Mouse (Mus musculus) limb, embryonic 12.5 days (tissue): Measurements from ENCODE around the gene Kif24. TPM values are rescaled to one million over a fixed set of nuclear protein-coding genes. Genes with fewer than 3 reads are reported as not detected.

Experiments used
- ATAC-seq: fragments of 200-750 bp; cut with Nextera tagmentation; 2 replicates; pipeline ENCODE4 v1.8.0; 2017; ENCODE audit warnings: low read depth, moderate TSS enrichment; ENCODE audit not compliant: insufficient number of reproducible peaks, insufficient read depth, low FRiP score, low TSS enrichment
- H3K27ac ChIP-seq: fragments of 300-500 bp; sonication (generic); 2 replicates; pipeline ENCODE4 v1.5.1; 2016; ENCODE audit warnings: mild to moderate bottlenecking, moderate library complexity
- H3K27me3 ChIP-seq: fragments of 300-500 bp; sonication (generic); 2 replicates; pipeline ENCODE4 v1.6.1; 2016; ENCODE audit warnings: mild to moderate bottlenecking, moderate library complexity
- H3K36me3 ChIP-seq: fragments of 300-500 bp; sonication (generic); 2 replicates; pipeline ENCODE4 v1.6.1; 2016; ENCODE audit warnings: mild to moderate bottlenecking, moderate library complexity
- H3K4me1 ChIP-seq: fragments of 300-500 bp; sonication (generic); replicated peaks from 2 replicates; pipeline ENCODE4 v1.6.1; 2016
- H3K4me2 ChIP-seq: fragments of 300-500 bp; sonication (generic); 2 replicates; pipeline ENCODE4 v1.6.1; 2016; ENCODE audit warnings: mild to moderate bottlenecking, moderate library complexity
- H3K4me3 ChIP-seq: fragments of 300-500 bp; sonication (generic); replicated peaks from 2 replicates; pipeline ENCODE4 v1.5.1; 2016; ENCODE audit warnings: mild to moderate bottlenecking
- H3K9ac ChIP-seq: fragments of 300-500 bp; sonication (generic); replicated peaks from 2 replicates; pipeline ENCODE4 v1.6.1; 2016; ENCODE audit warnings: mild to moderate bottlenecking, moderate library complexity
- H3K9me3 ChIP-seq: fragments of 300-500 bp; sonication (generic); 2 replicates; pipeline ENCODE4 v1.6.1; 2016; ENCODE audit warnings: mild to moderate bottlenecking, moderate library complexity
- WGBS: fragments of 180-500 bp; shearing (Covaris S2); methylation state at CpG from one replicate; pipeline ENCODE4 v1.1.7; 2016; 5-methylcytosine and 5-hydroxymethylcytosine counted together
- polyA plus RNA-seq: library from polyadenylated mRNA; unstranded; fragments of >200 nt; fragmentation: Nextera tagmentation; extraction: Ambion mirVana; gene quantifications from 2 replicates; pipeline ENCODE4 v1.2.1, GENCODE M21; 2016

Gene Kif24
- polyA plus RNA-seq, 1 experiment from 2014 or later, result 11.6 TPM

- Histone ChIP-seq H3K9me3 (no peaks in the 10 kb centered on the region), H3K9ac (no peak overlapping the region), H3K36me3 (peaks cover 86% of the 10 kb centered on the region), H3K4me3 (no peak overlapping the region), H3K27ac (no peak overlapping the region), H3K27me3 (no peaks in the 10 kb centered on the region), H3K4me2 (no peak overlapping the region), H3K4me1 (no peaks in the 10 kb centered on the region)
- ATAC-seq, result no peak
- WGBS, result 95% methylated on average over 5 of the region's 5 CpGs
Observed at GRCm38 (mm10) chr4:41381213-41381950, 83.3 kb downstream of the Kif24 start.

DNA sequence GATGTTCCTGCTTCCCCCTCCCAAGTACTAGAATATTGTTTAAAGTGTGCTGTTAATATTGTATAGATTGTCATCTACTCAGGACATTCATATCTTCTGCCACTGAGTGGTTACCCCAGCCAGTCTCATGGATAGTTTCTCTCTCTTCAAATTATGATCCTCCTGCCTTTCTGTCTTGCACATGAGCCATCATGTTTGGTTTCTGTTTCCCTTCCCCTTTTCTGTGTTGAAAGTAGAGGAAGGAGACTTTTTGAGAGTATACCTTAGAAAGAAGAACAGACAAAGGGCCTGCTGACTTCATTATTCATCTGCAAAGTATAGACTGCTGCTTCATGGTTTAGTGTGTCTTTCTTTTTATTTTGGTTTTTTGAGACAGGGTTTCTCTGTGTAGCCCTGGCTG is 87.1 kb downstream of the Kif24 start:
- H3K4me3 ChIP-seq, result no peak overlapping the region
- H3K27me3 ChIP-seq, result no peaks in the 10 kb centered on the region
- H3K4me2 ChIP-seq, result no peak overlapping the region
- no peak for ATAC-seq
- H3K27ac ChIP-seq, result no peak overlapping the region
- H3K4me1 ChIP-seq, result no peaks in the 10 kb centered on the region
- H3K9ac ChIP-seq, result no peak overlapping the region
- H3K9me3 ChIP-seq, result no peaks in the 10 kb centered on the region
- H3K36me3 ChIP-seq, result peaks cover 96% of the 10 kb centered on the region

DNA sequence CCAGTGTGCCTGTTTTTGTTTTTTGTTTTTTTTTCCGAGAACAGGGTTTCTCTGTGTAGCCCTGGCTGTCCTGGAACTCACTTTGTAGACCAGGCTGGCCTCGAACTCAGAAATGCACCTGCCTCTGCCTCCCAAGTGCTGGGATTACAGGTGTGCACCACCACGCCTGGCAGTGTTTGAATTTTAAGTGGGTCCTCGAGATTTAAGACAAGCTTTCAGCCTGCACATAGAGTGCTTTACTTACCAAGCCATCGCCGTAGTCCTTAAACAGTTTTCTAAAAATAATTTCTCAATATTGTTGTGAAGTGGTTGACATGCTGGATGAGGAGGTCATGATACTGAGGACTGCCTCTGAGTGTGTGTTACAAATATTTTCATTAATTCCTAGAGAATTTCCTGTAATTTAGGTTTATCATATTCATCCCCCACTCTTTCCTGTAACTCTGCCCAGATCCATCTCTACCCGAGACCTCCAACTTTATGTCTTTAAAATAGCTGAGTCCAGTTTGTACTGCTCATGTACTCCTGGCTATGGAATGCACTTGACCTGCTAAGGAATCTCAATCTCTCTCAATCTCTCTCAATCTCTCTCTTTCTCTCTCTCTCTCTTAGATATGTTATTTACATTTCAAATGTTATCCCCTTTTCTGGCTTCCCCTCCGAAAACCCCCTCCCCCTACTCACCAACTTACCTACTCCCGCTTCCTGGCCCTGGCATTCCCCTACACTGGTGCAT is 94.8 kb downstream of the Kif24 start:
- H3K9ac ChIP-seq, result no peak overlapping the region
- WGBS, result 93% methylated on average over 9 of the region's 9 CpGs
- no peaks in the 10 kb centered on the region for H3K27me3 ChIP-seq
- H3K4me1 ChIP-seq, result no peaks in the 10 kb centered on the region
- peaks cover 68% of the 10 kb centered on the region for H3K36me3 ChIP-seq
- no peaks in the 10 kb centered on the region for H3K9me3 ChIP-seq
- no peak overlapping the region for H3K4me3 ChIP-seq
- no peak overlapping the region for H3K4me2 ChIP-seq
- ATAC-seq, result no peak
- no peak overlapping the region for H3K27ac ChIP-seq

- Histone ChIP-seq H3K27me3 (no peaks in the 10 kb centered on the region), H3K4me1 (no peaks in the 10 kb centered on the region), H3K4me2 (no peak overlapping the region), H3K9me3 (no peaks in the 10 kb centered on the region), H3K27ac (no peak overlapping the region), H3K36me3 (peaks cover 53% of the 10 kb centered on the region), H3K4me3 (no peak overlapping the region), H3K9ac (no peak overlapping the region)
- ATAC-seq, result no peak
- 95% methylated on average over 4 of the region's 4 CpGs for WGBS
Observed at GRCm38 (mm10) chr4:41368198-41368597, 96.5 kb downstream of the Kif24 start.

DNA sequence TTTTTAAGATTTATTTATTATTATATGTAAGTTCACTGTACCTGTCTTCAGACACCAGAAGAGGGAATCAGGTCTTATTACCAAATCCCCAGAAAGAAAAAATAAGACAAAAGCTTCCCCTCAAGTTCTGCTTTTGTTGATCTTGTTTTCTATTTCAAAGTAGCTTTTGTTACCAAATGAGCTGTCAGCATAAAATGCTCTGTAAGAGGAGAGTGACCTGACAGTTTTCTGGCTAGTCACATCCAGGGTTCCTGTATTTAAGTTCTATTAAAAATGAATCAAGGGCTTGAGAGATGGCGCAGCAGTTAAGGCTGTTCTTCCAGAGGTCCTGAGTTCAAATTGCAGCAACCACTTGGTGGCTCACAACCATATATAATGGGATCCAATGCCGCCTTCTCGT is 103.6 kb downstream of the Kif24 start:
- Histone ChIP-seq H3K4me3 (no peak overlapping the region), H3K27ac (no peak overlapping the region)
- WGBS, result 96% methylated on average over 3 of the region's 3 CpGs

DNA sequence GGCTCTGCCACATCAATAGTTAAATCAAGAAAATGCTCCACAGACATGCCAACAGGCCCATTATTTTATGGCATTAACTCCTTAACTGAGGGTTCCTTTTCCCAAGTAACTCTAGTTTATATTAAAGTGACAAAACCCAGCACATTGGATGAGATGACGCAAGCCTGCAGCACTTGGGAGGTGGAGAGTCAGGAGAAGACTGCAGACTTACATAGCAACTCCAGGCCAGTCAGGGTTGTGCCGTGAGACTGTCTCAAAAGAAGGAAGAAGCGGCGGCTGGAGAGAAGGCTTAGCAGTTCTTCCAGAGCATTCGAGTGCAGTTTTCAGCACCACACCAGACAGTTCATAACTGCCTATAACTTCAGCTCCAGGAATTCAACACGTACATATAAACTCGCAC is 105.3 kb downstream of the Kif24 start:
- peaks cover 34% of the 10 kb centered on the region for H3K36me3 ChIP-seq
- 93% methylated on average over 7 of the region's 7 CpGs for WGBS
- no peak for ATAC-seq
- H3K27me3 ChIP-seq, result no peaks in the 10 kb centered on the region
- H3K9me3 ChIP-seq, result 0 out of 2 replicates have a peak, but pooled peaks cover 3% of the 10 kb centered on the region
- H3K4me2 ChIP-seq, result no peak overlapping the region
- H3K9ac ChIP-seq, result no peak overlapping the region
- no peak overlapping the region for H3K27ac ChIP-seq
- no peaks in the 10 kb centered on the region for H3K4me1 ChIP-seq
- no peak overlapping the region for H3K4me3 ChIP-seq

More for the DNA sequence above, 103.6 kb downstream of the Kif24 start:
- Histone ChIP-seq H3K9ac (no peak overlapping the region), H3K9me3 (no peaks in the 10 kb centered on the region), H3K4me1 (no peaks in the 10 kb centered on the region), H3K36me3 (peaks cover 22% of the 10 kb centered on the region; the same call in 1 of the 2 replicates), H3K27me3 (no peaks in the 10 kb centered on the region), H3K4me2 (no peak overlapping the region)
- ATAC-seq, result no peak

GRCm38 (mm10) chr4:41358669-41359068 is 106.0 kb downstream of the Kif24 start:
- 0 out of 2 replicates have a peak, but pooled peaks cover 3% of the 10 kb centered on the region for H3K9me3 ChIP-seq
- no peak overlapping the region for H3K4me2 ChIP-seq
- peaks cover 37% of the 10 kb centered on the region for H3K36me3 ChIP-seq
- no peak overlapping the region for H3K4me3 ChIP-seq
- H3K4me1 ChIP-seq, result no peaks in the 10 kb centered on the region
- H3K27me3 ChIP-seq, result no peaks in the 10 kb centered on the region
- H3K27ac ChIP-seq, result no peak overlapping the region
- no peak for ATAC-seq
- 87% methylated on average over 2 of the region's 2 CpGs for WGBS
- no peak overlapping the region for H3K9ac ChIP-seq

DNA sequence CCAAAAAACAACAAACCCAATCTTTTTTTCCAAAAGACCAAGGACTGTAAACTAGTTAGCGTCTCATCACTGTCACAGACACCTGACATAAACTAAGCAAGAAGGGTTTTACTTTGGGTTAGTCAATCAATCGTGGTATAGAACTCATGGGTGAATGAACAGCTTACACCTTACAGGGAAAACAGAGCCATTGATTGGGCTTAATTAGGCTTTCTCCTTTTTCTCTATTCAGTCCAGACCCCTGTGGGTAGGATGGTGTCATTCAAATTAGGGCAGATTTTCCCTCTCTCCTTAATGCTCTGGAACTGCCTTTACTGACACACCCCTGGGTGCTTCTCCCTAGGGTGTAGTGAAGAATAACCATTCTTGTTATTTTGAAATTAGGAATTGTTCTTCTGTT is 107.5 kb downstream of the Kif24 start:
- Histone ChIP-seq H3K9me3 (0 out of 2 replicates have a peak, but pooled peaks cover 3% of the 10 kb centered on the region), H3K4me1 (no peaks in the 10 kb centered on the region), H3K27me3 (no peaks in the 10 kb centered on the region), H3K4me3 (no peak overlapping the region), H3K36me3 (peaks cover 42% of the 10 kb centered on the region), H3K27ac (no peak overlapping the region), H3K9ac (no peak overlapping the region), H3K4me2 (no peak overlapping the region)
- ATAC-seq, result no peak
- WGBS, result 84% methylated on average over 2 of the region's 2 CpGs

- Histone ChIP-seq H3K4me3 (no peak overlapping the region), H3K27ac (no peak overlapping the region), H3K27me3 (no peaks in the 10 kb centered on the region), H3K9ac (no peak overlapping the region), H3K4me1 (peaks cover 5% of the 10 kb centered on the region; the same call in 1 of the 2 replicates), H3K9me3 (0 out of 2 replicates have a peak, but pooled peaks cover 3% of the 10 kb centered on the region), H3K4me2 (no peak overlapping the region), H3K36me3 (peaks cover 32% of the 10 kb centered on the region)
- ATAC-seq, result no peak
- WGBS, result 88% methylated on average over 1 of the region's 1 CpGs
Observed at GRCm38 (mm10) chr4:41353265-41353664, 111.4 kb downstream of the Kif24 start.

- peaks cover 30% of the 10 kb centered on the region for H3K36me3 ChIP-seq
- H3K27ac ChIP-seq, result no peak overlapping the region
- WGBS, result 97% methylated on average over 4 of the region's 4 CpGs
- H3K4me2 ChIP-seq, result no peak overlapping the region
- peaks cover 5% of the 10 kb centered on the region; the same call in 1 of the 2 replicates for H3K4me1 ChIP-seq
- H3K9me3 ChIP-seq, result 0 out of 2 replicates have a peak, but pooled peaks cover 3% of the 10 kb centered on the region
- H3K4me3 ChIP-seq, result no peak overlapping the region
- H3K9ac ChIP-seq, result no peak overlapping the region
- ATAC-seq, result no peak
- H3K27me3 ChIP-seq, result no peaks in the 10 kb centered on the region
Observed at GRCm38 (mm10) chr4:41352758-41353157, 111.9 kb downstream of the Kif24 start.

GRCm38 (mm10) chr4:41349199-41349591 is 115.5 kb downstream of the Kif24 start:
- under 1% methylated on average over 28 of the region's 28 CpGs for WGBS
- Histone ChIP-seq H3K27ac (peak overlapping the region; percentile 88), H3K9me3 (no peaks in the 10 kb centered on the region), H3K4me2 (peak overlapping the region; percentile 71), H3K27me3 (no peaks in the 10 kb centered on the region), H3K9ac (peak overlapping the region; percentile 81), H3K4me3 (peak overlapping the region; percentile 74), H3K4me1 (peaks cover 5% of the 10 kb centered on the region; the same call in 1 of the 2 replicates), H3K36me3 (peaks cover 9% of the 10 kb centered on the region; the same call in 1 of the 2 replicates)
- peak; percentile 81 for ATAC-seq
